Mouse (Mus musculus): ENCODE measurements around the gene Wfdc1. TPM values are rescaled to one million over a fixed set of nuclear protein-coding genes. Genes with fewer than 3 reads are reported as not detected.
A peak's percentile ranks its signal among the peaks of the same experiment; 100 is the strongest.

Gene Wfdc1
- polyA plus RNA-seq, 1 experiment from 2014 or later: 0.66 TPM

- ATAC-seq: no peak
- Histone ChIP-seq H3K4me1 (peaks cover 15% of the 10 kb centered on the region; the same call in 1 of the 2 replicates), H3K9ac (no peak within 1 kb of the TSS), H3K4me3 (no peak within 1 kb of the TSS), H3K27me3 (replicated peaks) (peaks cover 83% of the 10 kb centered on the region), H3K27ac (no peak within 1 kb of the TSS), H3K36me3 (no peaks in the 10 kb centered on the region), H3K9me3 (replicated peaks) (no peaks in the 10 kb centered on the region), H3K4me2 (peak within 1 kb of the TSS; percentile 39)
- 7% methylated on average over 26 of the region's 26 CpGs for WGBS (ENCODE audit: insufficient replicate concordance)
Observed at GRCm38 (mm10) chr8:119699549-119700134, 33.5 kb downstream of the Wfdc1 start, which contains the start of gene Atp2c2. Atp2c2 (plus strand) TSS chr8:119700009.

- H3K27me3 ChIP-seq (replicated peaks): peaks cover 55% of the 10 kb centered on the region
- no peak for ATAC-seq
- no peak overlapping the region for H3K9ac ChIP-seq
- peaks cover 15% of the 10 kb centered on the region; the same call in 1 of the 2 replicates for H3K4me1 ChIP-seq
- no peaks in the 10 kb centered on the region for H3K9me3 ChIP-seq (replicated peaks)
- H3K4me2 ChIP-seq: no peak overlapping the region
- H3K4me3 ChIP-seq: no peak overlapping the region
- 51% methylated on average over 7 of the region's 7 CpGs for WGBS (ENCODE audit: insufficient replicate concordance)
- no peak overlapping the region for H3K27ac ChIP-seq
- no peaks in the 10 kb centered on the region for H3K36me3 ChIP-seq
Observed at GRCm38 (mm10) chr8:119702965-119703364, 36.8 kb downstream of the Wfdc1 start.

DNA sequence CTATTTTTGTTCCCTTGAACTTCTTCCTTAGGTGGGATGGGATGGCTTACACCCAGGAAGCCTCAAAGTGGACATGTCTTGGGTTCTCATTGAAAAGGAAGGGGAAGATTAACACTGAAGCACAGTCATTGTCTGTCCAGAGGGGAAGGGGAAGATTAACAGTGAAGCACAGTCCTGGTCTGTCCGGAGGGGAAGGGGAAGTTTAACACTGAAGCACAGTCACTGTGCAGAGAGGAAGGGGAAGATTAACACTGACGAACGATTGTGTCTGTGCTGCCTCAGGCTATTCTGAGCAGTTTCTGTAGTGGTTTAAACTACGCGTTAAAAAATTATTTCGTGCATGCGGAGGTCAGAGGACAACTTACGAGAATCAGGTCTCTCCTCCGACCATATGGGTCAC lies 41.0 kb downstream of the Wfdc1 start:
- no peak overlapping the region for H3K9ac ChIP-seq
- H3K9me3 ChIP-seq (replicated peaks): no peaks in the 10 kb centered on the region
- no peak overlapping the region for H3K4me3 ChIP-seq
- WGBS (ENCODE audit: insufficient replicate concordance): 59% methylated on average over 9 of the region's 9 CpGs
- no peak overlapping the region for H3K4me2 ChIP-seq
- H3K27ac ChIP-seq: no peak overlapping the region
- H3K4me1 ChIP-seq: peaks cover 6% of the 10 kb centered on the region; the same call in 1 of the 2 replicates
- H3K27me3 ChIP-seq (replicated peaks): peaks cover 13% of the 10 kb centered on the region
- no peaks in the 10 kb centered on the region for H3K36me3 ChIP-seq
- ATAC-seq: no peak

- Histone ChIP-seq H3K9me3 (replicated peaks) (no peaks in the 10 kb centered on the region), H3K9ac (no peak overlapping the region), H3K27ac (no peak overlapping the region), H3K4me2 (no peak overlapping the region), H3K27me3 (replicated peaks) (peaks cover 10% of the 10 kb centered on the region; the same call in 1 of the 2 replicates), H3K4me1 (peaks cover 6% of the 10 kb centered on the region; the same call in 1 of the 2 replicates), H3K4me3 (no peak overlapping the region), H3K36me3 (no peaks in the 10 kb centered on the region)
- 73% methylated on average over 8 of the region's 8 CpGs for WGBS (ENCODE audit: insufficient replicate concordance)
- no peak for ATAC-seq
Observed at GRCm38 (mm10) chr8:119708471-119708870, 42.3 kb downstream of the Wfdc1 start.

DNA sequence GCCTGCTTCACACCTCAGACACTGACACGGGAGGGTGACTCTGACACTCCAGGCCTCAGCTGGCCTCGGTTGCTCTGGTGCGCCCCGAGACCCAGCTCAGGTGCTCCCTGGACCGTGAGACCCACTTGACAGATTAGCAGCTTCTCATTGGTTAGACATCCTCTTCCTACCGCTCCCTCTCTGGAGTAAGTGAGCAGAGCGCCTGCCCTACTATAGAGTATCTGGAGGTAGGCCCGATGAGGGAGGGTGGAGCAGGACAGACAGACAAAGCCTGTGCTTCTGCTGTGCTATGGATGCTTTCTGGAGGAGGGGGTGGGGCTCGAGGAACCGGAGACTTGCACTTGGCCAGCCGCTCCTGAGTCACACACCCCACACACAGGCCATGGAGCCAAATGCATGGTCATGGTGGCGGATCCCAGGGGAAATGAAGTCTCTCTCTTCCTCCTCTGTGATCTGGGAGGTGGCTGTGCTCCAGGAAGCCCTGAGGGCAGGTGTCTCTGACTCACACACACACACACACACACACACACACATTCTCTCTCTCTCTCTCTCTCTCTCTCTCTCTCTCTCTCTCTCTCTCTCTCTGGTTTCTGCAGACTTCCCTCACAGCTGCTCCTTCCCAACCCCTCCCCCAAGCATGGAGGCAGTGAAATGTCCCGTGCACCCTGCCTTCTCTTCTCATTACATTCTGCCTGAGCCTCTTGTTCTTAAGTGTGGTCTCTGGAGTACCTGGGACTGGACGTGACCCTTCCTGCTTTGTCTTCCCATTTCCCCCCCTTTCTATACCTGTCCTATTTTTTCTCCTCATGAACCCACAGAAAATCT lies 42.9 kb downstream of the Wfdc1 start:
- H3K9ac ChIP-seq: no peak overlapping the region
- H3K27ac ChIP-seq: no peak overlapping the region
- ATAC-seq: no peak; the same call in 1 of the 2 replicates
- peaks cover 13% of the 10 kb centered on the region for H3K27me3 ChIP-seq (replicated peaks)
- H3K36me3 ChIP-seq: no peaks in the 10 kb centered on the region
- H3K4me1 ChIP-seq: peaks cover 6% of the 10 kb centered on the region; the same call in 1 of the 2 replicates
- WGBS (ENCODE audit: insufficient replicate concordance): 55% methylated on average over 14 of the region's 14 CpGs
- H3K4me3 ChIP-seq: no peak overlapping the region
- H3K4me2 ChIP-seq: no peak overlapping the region
- no peaks in the 10 kb centered on the region for H3K9me3 ChIP-seq (replicated peaks)

- Histone ChIP-seq H3K27ac (no peak overlapping the region), H3K4me2 (no peak overlapping the region), H3K4me1 (peaks cover 6% of the 10 kb centered on the region; the same call in 1 of the 2 replicates), H3K4me3 (no peak overlapping the region), H3K36me3 (no peaks in the 10 kb centered on the region), H3K9me3 (replicated peaks) (no peaks in the 10 kb centered on the region), H3K27me3 (replicated peaks) (peaks cover 19% of the 10 kb centered on the region), H3K9ac (no peak overlapping the region)
- 56% methylated on average over 11 of the region's 11 CpGs for WGBS (ENCODE audit: insufficient replicate concordance)
- no peak for ATAC-seq
Observed at GRCm38 (mm10) chr8:119709703-119710093, 43.5 kb downstream of the Wfdc1 start.

DNA sequence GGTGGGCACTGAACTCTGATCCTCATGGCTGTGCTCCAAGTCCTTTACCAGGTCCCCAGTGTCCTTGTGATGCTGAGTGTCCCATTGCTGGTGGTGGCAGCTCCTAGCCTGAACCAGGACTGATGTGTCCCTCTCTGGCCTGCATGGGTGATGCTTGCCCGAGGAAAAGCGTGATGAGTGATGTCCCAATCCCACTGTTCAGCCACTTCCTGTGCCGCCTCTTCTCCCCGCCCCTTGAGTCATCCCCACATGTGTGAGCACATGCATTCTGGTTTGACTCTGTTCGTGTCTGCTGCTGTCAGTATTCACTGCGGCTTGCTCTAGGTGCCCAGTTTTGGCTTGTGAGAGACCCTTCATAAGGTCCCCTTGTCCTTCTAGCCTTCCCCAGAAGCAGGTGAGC lies 46.1 kb downstream of the Wfdc1 start:
- 46% methylated on average over 6 of the region's 6 CpGs for WGBS (ENCODE audit: insufficient replicate concordance)
- no peak for ATAC-seq
- H3K9ac ChIP-seq: no peak overlapping the region

GRCm38 (mm10) chr8:119713421-119713820 lies 47.3 kb downstream of the Wfdc1 start:
- H3K27ac ChIP-seq: no peak overlapping the region
- H3K4me1 ChIP-seq: peaks cover 28% of the 10 kb centered on the region
- WGBS (ENCODE audit: insufficient replicate concordance): 77% methylated on average over 5 of the region's 5 CpGs
- H3K36me3 ChIP-seq: no peaks in the 10 kb centered on the region
- H3K9me3 ChIP-seq (replicated peaks): no peaks in the 10 kb centered on the region
- H3K4me2 ChIP-seq: no peak overlapping the region
- H3K9ac ChIP-seq: no peak overlapping the region
- peaks cover 27% of the 10 kb centered on the region for H3K27me3 ChIP-seq (replicated peaks)
- no peak overlapping the region for H3K4me3 ChIP-seq
- no peak for ATAC-seq

More for the DNA sequence above, 46.1 kb downstream of the Wfdc1 start:
- peaks cover 27% of the 10 kb centered on the region for H3K27me3 ChIP-seq (replicated peaks)
- no peak overlapping the region for H3K27ac ChIP-seq
- no peaks in the 10 kb centered on the region for H3K9me3 ChIP-seq (replicated peaks)
- H3K4me1 ChIP-seq: peaks cover 23% of the 10 kb centered on the region
- H3K36me3 ChIP-seq: no peaks in the 10 kb centered on the region
- H3K4me3 ChIP-seq: no peak overlapping the region
- H3K4me2 ChIP-seq: no peak overlapping the region

DNA sequence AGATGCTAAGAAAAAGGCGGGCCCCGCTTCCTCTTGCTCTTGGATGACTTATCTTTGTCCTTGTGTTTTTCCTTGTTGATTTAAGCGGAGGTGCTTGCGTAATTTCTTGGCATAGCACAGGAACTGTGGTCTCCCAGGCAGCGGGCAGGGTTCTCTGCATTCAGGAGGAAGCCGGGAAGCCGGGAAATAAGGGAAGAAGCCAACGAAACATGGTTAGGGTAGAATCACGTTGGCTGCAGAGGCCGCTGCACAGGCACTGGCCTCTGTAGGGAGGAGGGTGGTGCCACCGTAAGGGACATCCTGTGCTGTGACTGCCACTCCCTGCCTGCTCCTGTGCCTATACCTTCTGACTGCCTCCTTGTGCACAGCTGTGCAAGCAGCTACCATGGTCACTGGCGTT lies 49.1 kb downstream of the Wfdc1 start:
- Histone ChIP-seq H3K4me2 (no peak overlapping the region), H3K27ac (0 out of 2 replicates have a peak overlapping the region, but pooled peaks have one; percentile 17), H3K4me1 (peaks cover 25% of the 10 kb centered on the region), H3K27me3 (replicated peaks) (peaks cover 30% of the 10 kb centered on the region), H3K9ac (no peak overlapping the region), H3K9me3 (replicated peaks) (no peaks in the 10 kb centered on the region), H3K36me3 (no peaks in the 10 kb centered on the region), H3K4me3 (no peak overlapping the region)
- no peak for ATAC-seq
- WGBS (ENCODE audit: insufficient replicate concordance): 42% methylated on average over 12 of the region's 12 CpGs

DNA sequence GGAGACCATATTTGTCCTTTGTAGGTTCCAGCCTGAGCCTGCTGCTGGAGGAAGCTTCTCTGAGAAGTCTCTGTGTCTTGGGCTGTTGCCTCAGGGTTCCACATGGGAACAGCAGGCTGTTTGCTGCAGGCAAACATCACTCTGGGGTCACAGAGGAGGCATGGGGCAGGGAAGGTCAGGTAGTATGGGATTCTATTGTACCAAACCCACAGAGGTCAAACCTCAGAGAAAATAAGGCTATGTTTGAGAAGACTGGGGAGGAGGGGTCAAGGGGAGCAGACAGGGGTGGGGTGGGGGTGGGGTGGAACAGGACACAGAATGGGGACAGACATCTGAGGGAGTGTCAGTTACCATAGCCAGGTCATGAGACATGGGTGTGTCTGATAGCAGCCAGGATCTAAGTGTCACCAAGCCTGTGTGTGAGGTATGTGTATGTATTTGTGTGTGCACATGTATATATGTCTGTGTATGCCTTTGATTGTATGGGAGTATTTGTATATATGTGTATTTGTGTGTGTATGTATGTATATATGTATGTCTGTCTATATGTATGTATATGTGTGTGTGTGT lies 50.6 kb downstream of the Wfdc1 start:
- no peak overlapping the region for H3K27ac ChIP-seq
- no peak overlapping the region for H3K4me2 ChIP-seq
- H3K36me3 ChIP-seq: no peaks in the 10 kb centered on the region
- H3K27me3 ChIP-seq (replicated peaks): peaks cover 30% of the 10 kb centered on the region
- H3K4me1 ChIP-seq: peaks cover 22% of the 10 kb centered on the region
- no peak overlapping the region for H3K9ac ChIP-seq
- ATAC-seq: peak; percentile 26; the same call in 1 of the 2 replicates
- no peaks in the 10 kb centered on the region for H3K9me3 ChIP-seq (replicated peaks)
- H3K4me3 ChIP-seq: no peak overlapping the region

DNA sequence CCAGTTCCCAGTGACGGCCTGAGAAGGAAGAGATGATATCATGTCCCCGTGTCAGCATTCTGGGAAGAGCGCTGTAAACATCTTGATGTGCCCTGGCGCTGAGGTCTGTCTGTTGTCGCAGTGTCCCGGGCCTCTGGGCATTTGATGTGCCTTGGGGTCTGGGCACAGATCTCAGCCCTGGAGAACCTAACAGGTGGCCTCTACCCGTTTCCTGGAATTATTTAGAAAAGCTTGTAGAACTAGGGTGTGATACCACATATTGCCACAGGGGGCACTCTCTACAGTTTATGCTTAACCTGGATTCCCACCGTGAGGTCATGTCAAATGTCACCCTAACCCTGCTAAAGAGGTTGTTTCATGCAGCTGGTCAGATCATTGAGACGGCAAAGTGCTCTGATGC lies 51.6 kb downstream of the Wfdc1 start:
- H3K4me2 ChIP-seq: no peak overlapping the region
- ATAC-seq: no peak
- no peak overlapping the region for H3K27ac ChIP-seq
- H3K9ac ChIP-seq: no peak overlapping the region
- no peaks in the 10 kb centered on the region for H3K36me3 ChIP-seq
- H3K4me3 ChIP-seq: no peak overlapping the region
- peaks cover 37% of the 10 kb centered on the region for H3K27me3 ChIP-seq (replicated peaks)
- WGBS (ENCODE audit: insufficient replicate concordance): 45% methylated on average over 9 of the region's 9 CpGs
- no peaks in the 10 kb centered on the region for H3K9me3 ChIP-seq (replicated peaks)
- peaks cover 22% of the 10 kb centered on the region for H3K4me1 ChIP-seq

- peaks cover 22% of the 10 kb centered on the region for H3K4me1 ChIP-seq
- WGBS (ENCODE audit: insufficient replicate concordance): 60% methylated on average over 12 of the region's 12 CpGs
- H3K9ac ChIP-seq: no peak overlapping the region
- no peaks in the 10 kb centered on the region for H3K9me3 ChIP-seq (replicated peaks)
- ATAC-seq: no peak
- peaks cover 40% of the 10 kb centered on the region for H3K27me3 ChIP-seq (replicated peaks)
- no peaks in the 10 kb centered on the region for H3K36me3 ChIP-seq
- H3K4me2 ChIP-seq: no peak overlapping the region
- H3K4me3 ChIP-seq: no peak overlapping the region
- H3K27ac ChIP-seq: no peak overlapping the region
Observed at GRCm38 (mm10) chr8:119719011-119719501, 52.9 kb downstream of the Wfdc1 start.

Data from liver, embryonic 12.5 days (tissue).